Mouse (Mus musculus) hindbrain, embryonic 13.5 days (tissue): ENCODE measurements around the gene Spag9. TPM values are rescaled to one million over a fixed set of nuclear protein-coding genes. Genes with fewer than 3 reads are reported as not detected.
"Not testable (repeated sequence)": the region's sequence is repeated elsewhere in the genome, so short reads cannot be mapped to it uniquely, and the experiment has no call there.

ENCODE experiments used
- ATAC-seq: fragments of 200-750 bp; cut with Nextera tagmentation; 2 replicates; pipeline ENCODE4 v1.8.0; 2017; ENCODE audit warnings: moderate TSS enrichment; ENCODE audit not compliant: low FRiP score
- H3K27ac ChIP-seq: fragments of 300-500 bp; sonication (generic); 2 replicates; pipeline ENCODE4 v1.5.1; 2015; ENCODE audit warnings: inconsistent platforms, mild to moderate bottlenecking, moderate library complexity
- H3K27me3 ChIP-seq: fragments of 300-500 bp; sonication (generic); 2 replicates; pipeline ENCODE4 v1.6.1; 2015; ENCODE audit warnings: mild to moderate bottlenecking, inconsistent platforms
- H3K36me3 ChIP-seq: fragments of 300-500 bp; sonication (generic); 2 replicates; pipeline ENCODE4 v1.6.1; 2015; ENCODE audit warnings: mild to moderate bottlenecking, inconsistent platforms
- H3K4me1 ChIP-seq: fragments of 300-500 bp; sonication (generic); replicated peaks from 2 replicates; pipeline ENCODE4 v1.6.1; 2015; ENCODE audit warnings: inconsistent platforms
- H3K4me2 ChIP-seq: fragments of 300-500 bp; sonication (generic); 2 replicates; pipeline ENCODE4 v1.6.1; 2015; ENCODE audit warnings: inconsistent platforms, mild to moderate bottlenecking, moderate library complexity
- H3K4me3 ChIP-seq: fragments of 300-500 bp; sonication (generic); 2 replicates; pipeline ENCODE4 v1.5.1; 2015; ENCODE audit warnings: mild to moderate bottlenecking, inconsistent platforms
- H3K9ac ChIP-seq: fragments of 300-500 bp; sonication (generic); 2 replicates; pipeline ENCODE4 v1.6.1; 2015; ENCODE audit warnings: mild to moderate bottlenecking, inconsistent platforms
- H3K9me3 ChIP-seq: fragments of 300-500 bp; sonication (generic); 2 replicates; pipeline ENCODE4 v1.6.1; 2016; ENCODE audit warnings: inconsistent platforms
- WGBS: fragments of 180-500 bp; shearing (Covaris S2); methylation state at CpG from one replicate; pipeline ENCODE4 v1.1.7; 2015; 5-methylcytosine and 5-hydroxymethylcytosine counted together
- polyA plus RNA-seq: library from polyadenylated mRNA; unstranded; fragments of >200 nt; fragmentation: Nextera tagmentation; extraction: Ambion mirVana; gene quantifications from 2 replicates; pipeline ENCODE4 v1.2.1, GENCODE M21; 2015

Gene Spag9
- polyA plus RNA-seq, 1 experiment from 2014 or later = 96.8 TPM

DNA sequence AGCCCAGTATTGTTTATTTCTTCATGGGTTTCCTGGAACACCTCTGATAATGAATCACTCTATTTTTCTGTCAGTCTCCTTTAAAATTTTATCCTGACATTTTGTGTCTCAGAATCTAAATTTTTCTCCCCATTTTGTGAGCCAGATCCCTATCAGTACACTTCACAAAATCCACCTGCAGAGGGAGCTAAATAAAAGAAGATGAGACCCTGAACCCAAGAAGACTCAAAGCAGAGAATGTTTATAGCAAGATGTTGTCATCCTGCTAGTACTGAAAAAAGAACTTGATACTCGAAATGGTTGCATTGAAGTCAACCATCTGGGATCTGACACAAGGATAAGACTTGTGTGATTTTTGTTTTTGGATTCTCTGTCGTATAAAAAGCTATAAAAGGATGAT, 40.1 kb downstream of the Spag9 start:
- H3K4me3 ChIP-seq = no peak overlapping the region
- H3K4me2 ChIP-seq = no peak overlapping the region
- no peak overlapping the region for H3K27ac ChIP-seq
- H3K9ac ChIP-seq = no peak overlapping the region
- ATAC-seq = no peak
- H3K27me3 ChIP-seq = no peaks in the 10 kb centered on the region
- H3K9me3 ChIP-seq = no peaks in the 10 kb centered on the region
- WGBS = 44% methylated on average over 2 of the region's 2 CpGs
- 0 out of 2 replicates have a peak, but pooled peaks cover under 1% of the 10 kb centered on the region for H3K4me1 ChIP-seq
- no peaks in the 10 kb centered on the region for H3K36me3 ChIP-seq

DNA sequence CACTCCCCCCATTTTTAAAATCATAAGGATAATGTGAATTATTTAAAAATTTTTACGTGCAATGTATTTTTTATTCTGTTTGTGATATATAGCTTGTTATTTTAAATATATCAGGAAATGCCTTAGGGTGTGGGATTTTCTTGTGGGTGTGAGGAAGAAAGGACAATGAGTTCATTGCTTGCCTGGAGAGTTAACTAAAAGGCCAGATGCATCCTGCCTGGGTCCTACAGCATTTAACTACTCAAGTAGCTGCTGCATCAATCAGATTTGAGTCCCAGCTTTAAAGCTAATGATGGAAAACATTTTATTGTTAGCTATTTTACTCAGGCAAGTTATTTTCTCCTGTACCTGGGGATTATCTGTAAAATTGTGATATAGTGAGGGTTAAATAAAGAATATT, 45.6 kb downstream of the Spag9 start:
- Histone ChIP-seq H3K9ac (no peak overlapping the region), H3K36me3 (no peaks in the 10 kb centered on the region), H3K27me3 (no peaks in the 10 kb centered on the region), H3K4me2 (no peak overlapping the region), H3K9me3 (no peaks in the 10 kb centered on the region), H3K27ac (no peak overlapping the region), H3K4me1 (peaks cover 5% of the 10 kb centered on the region), H3K4me3 (no peak overlapping the region)
- no peak for ATAC-seq
- WGBS = 81% methylated on average over 1 of the region's 1 CpGs

GRCm38 (mm10) chr11:94042301-94042700, 46.4 kb downstream of the Spag9 start:
- WGBS = 72% methylated on average over 1 of the region's 1 CpGs

GRCm38 (mm10) chr11:94043998-94044985, 48.4 kb downstream of the Spag9 start:
- peak overlapping the region; percentile 98 for H3K27ac ChIP-seq
- WGBS = 2% methylated on average over 22 of the region's 22 CpGs
- peak; percentile 100 for ATAC-seq
- peaks cover 8% of the 10 kb centered on the region for H3K36me3 ChIP-seq
- peak overlapping the region; percentile 65 for H3K4me3 ChIP-seq
- no peaks in the 10 kb centered on the region for H3K27me3 ChIP-seq
- peak overlapping the region; percentile 76 for H3K4me2 ChIP-seq
- peaks cover 29% of the 10 kb centered on the region for H3K4me1 ChIP-seq
- H3K9me3 ChIP-seq = no peaks in the 10 kb centered on the region
- peak overlapping the region; percentile 82 for H3K9ac ChIP-seq

More at GRCm38 (mm10) chr11:94042301-94042700, 46.4 kb downstream of the Spag9 start:
- peaks cover 11% of the 10 kb centered on the region for H3K4me1 ChIP-seq
- ATAC-seq, H3K36me3 ChIP-seq, H3K9me3 ChIP-seq, H3K4me3 ChIP-seq, H3K27me3 ChIP-seq, H3K9ac ChIP-seq, H3K27ac ChIP-seq, H3K4me2 ChIP-seq: not testable (repeated sequence)

- 3% methylated on average over 4 of the region's 4 CpGs for WGBS
- H3K36me3 ChIP-seq = peaks cover 14% of the 10 kb centered on the region
- H3K4me3 ChIP-seq = peak overlapping the region; percentile 65
- H3K27me3 ChIP-seq = no peaks in the 10 kb centered on the region
- peak overlapping the region; percentile 82 for H3K9ac ChIP-seq
- peaks cover 34% of the 10 kb centered on the region for H3K4me1 ChIP-seq
- H3K4me2 ChIP-seq = peak overlapping the region; percentile 76
- H3K9me3 ChIP-seq = no peaks in the 10 kb centered on the region
- peak; percentile 34; the same call in 1 of the 2 replicates for ATAC-seq
- H3K27ac ChIP-seq = peak overlapping the region; percentile 98
Measured at GRCm38 (mm10) chr11:94045016-94045415, 49.1 kb downstream of the Spag9 start.

DNA sequence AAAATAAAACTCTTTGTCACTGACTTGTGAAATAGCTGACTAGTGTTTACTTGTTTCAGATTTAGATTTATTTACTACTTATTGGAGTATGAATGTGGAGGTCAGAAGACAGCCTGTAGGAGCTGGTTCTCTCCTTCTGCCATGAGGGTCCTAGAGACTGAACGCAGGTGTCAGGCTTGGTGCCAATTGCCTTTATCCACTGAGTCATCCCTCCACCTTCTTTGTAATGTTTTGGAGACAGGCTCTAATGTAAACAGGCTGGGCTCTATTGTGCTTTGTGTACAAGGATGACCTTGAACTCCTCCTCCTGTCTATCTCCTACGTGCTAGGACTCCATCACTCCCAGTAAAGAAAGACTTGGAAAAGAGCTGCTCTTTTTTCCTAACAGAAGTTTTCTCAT, 51.4 kb downstream of the Spag9 start:
- 19% methylated on average over 2 of the region's 2 CpGs for WGBS
- H3K36me3 ChIP-seq = peaks cover 30% of the 10 kb centered on the region
- peak overlapping the region; percentile 64 for H3K9ac ChIP-seq
- H3K27ac ChIP-seq = peak overlapping the region; percentile 37; the same call in 1 of the 2 replicates
- peaks cover 44% of the 10 kb centered on the region for H3K4me1 ChIP-seq
- no peak for ATAC-seq
- no peaks in the 10 kb centered on the region for H3K27me3 ChIP-seq
- peak overlapping the region; percentile 76 for H3K4me2 ChIP-seq
- H3K4me3 ChIP-seq = peak overlapping the region; percentile 65
- no peaks in the 10 kb centered on the region for H3K9me3 ChIP-seq

GRCm38 (mm10) chr11:94054176-94054575, 58.3 kb downstream of the Spag9 start:
- H3K27me3 ChIP-seq = no peaks in the 10 kb centered on the region
- H3K9ac ChIP-seq = no peak overlapping the region
- H3K9me3 ChIP-seq = no peaks in the 10 kb centered on the region
- ATAC-seq = 0 out of 2 replicates have a peak, but pooled peaks have one; percentile 63
- WGBS = 52% methylated on average over 3 of the region's 3 CpGs
- peaks cover 56% of the 10 kb centered on the region for H3K36me3 ChIP-seq
- no peak overlapping the region for H3K4me3 ChIP-seq
- peak overlapping the region; percentile 77 for H3K27ac ChIP-seq
- no peak overlapping the region for H3K4me2 ChIP-seq
- peaks cover 47% of the 10 kb centered on the region for H3K4me1 ChIP-seq

DNA sequence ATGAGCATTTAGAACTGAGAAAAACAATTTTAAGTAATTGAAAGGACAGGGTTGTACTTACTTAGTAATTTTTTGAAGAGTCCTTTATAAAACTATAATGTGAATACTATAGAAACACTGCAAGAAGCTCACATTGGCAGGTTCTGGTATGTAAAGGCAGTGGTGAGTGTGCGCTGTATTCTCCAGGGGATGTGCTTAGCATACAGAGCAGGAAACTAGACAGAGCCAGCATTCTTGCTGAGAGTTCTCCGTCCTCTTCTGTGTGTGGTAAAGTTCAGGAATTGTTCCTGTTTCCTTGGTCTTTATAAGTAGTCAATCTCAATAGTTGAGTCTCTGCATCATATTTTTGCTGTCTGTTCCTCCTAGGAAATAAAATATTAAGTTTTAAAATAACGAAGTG, 59.0 kb downstream of the Spag9 start:
- Histone ChIP-seq H3K9me3 (no peaks in the 10 kb centered on the region), H3K4me3 (no peak overlapping the region), H3K4me2 (no peak overlapping the region), H3K27ac (peak overlapping the region; percentile 77), H3K27me3 (no peaks in the 10 kb centered on the region), H3K4me1 (peaks cover 43% of the 10 kb centered on the region), H3K9ac (no peak overlapping the region), H3K36me3 (peaks cover 57% of the 10 kb centered on the region)
- no peak for ATAC-seq
- 62% methylated on average over 3 of the region's 3 CpGs for WGBS

- H3K4me3 ChIP-seq = no peak overlapping the region
- no peak for ATAC-seq
Measured at GRCm38 (mm10) chr11:94063941-94064340, 68.0 kb downstream of the Spag9 start.

DNA sequence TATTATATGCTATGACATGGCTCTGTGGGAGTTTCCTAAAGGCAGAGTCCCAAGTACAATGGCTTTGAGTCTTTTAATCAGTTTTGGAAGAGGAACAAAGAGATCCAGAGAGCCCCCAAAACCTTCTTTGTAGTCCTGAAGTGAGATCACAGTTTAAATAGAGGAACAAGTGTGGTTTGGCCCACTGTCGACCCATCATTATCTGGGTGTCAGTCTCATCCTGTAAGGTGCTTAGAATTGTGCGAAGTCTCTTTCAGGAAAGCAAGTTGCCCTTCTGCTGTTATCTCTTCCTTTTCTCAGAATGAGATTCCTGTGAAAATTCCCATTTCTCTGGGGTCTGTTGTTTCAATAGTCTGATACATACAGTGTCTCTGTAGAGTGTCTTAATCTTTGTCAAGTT, 74.6 kb downstream of the Spag9 start:
- Histone ChIP-seq H3K36me3 (peaks cover 60% of the 10 kb centered on the region), H3K27ac (no peak overlapping the region), H3K4me3 (no peak overlapping the region), H3K9ac (no peak overlapping the region), H3K27me3 (no peaks in the 10 kb centered on the region), H3K4me1 (no peaks in the 10 kb centered on the region), H3K9me3 (no peaks in the 10 kb centered on the region), H3K4me2 (no peak overlapping the region)
- no peak for ATAC-seq
- WGBS = 78% methylated on average over 2 of the region's 2 CpGs

More at GRCm38 (mm10) chr11:94063941-94064340, 68.0 kb downstream of the Spag9 start:
- Histone ChIP-seq H3K27me3 (no peaks in the 10 kb centered on the region), H3K9me3 (no peaks in the 10 kb centered on the region), H3K4me1 (no peaks in the 10 kb centered on the region), H3K4me2 (no peak overlapping the region), H3K27ac (no peak overlapping the region), H3K9ac (no peak overlapping the region), H3K36me3 (peaks cover 49% of the 10 kb centered on the region)
- WGBS = 96% methylated on average over 5 of the region's 5 CpGs

DNA sequence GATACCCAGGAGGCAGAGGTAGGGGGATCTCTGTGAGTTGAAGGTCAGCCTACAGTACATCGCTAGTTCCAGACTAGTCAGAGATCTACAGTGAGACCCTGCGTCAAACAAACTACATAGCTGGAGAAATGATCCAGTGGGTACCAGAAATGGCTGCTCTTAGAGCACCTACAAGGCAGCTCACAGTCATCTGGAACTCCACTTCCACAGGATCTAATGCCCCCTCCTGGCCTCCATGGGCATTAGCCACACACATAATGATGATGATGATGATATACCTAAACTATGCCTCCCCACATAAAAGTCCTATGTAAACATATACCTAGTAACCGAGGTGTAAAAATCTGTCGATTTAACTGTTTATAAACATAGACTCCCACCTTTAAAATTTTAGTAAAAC, 77.4 kb downstream of the Spag9 start:
- Histone ChIP-seq H3K27ac (no peak overlapping the region), H3K36me3 (peaks cover 58% of the 10 kb centered on the region), H3K9me3 (no peaks in the 10 kb centered on the region), H3K4me1 (no peaks in the 10 kb centered on the region), H3K4me3 (no peak overlapping the region), H3K9ac (no peak overlapping the region), H3K4me2 (no peak overlapping the region), H3K27me3 (no peaks in the 10 kb centered on the region)
- no peak for ATAC-seq
- WGBS = 93% methylated on average over 4 of the region's 4 CpGs

- not testable (repeated sequence) for ATAC-seq, H3K4me1 ChIP-seq, H3K9ac ChIP-seq, H3K4me3 ChIP-seq, H3K27ac ChIP-seq, H3K9me3 ChIP-seq, H3K4me2 ChIP-seq, H3K27me3 ChIP-seq
- 84% methylated on average over 2 of the region's 2 CpGs for WGBS
- peaks cover 83% of the 10 kb centered on the region for H3K36me3 ChIP-seq
Measured at GRCm38 (mm10) chr11:94086966-94087365, 91.1 kb downstream of the Spag9 start.
